Mouse (Mus musculus) hindbrain, embryonic 14.5 days (tissue): ENCODE results near the gene Pak4. TPM values are rescaled to one million over a fixed set of nuclear protein-coding genes. Genes with fewer than 3 reads are reported as not detected.

Experiments
- ATAC-seq: fragments of 200-750 bp; cut with Nextera tagmentation; 2 replicates; pipeline ENCODE4 v1.8.0; 2017; ENCODE audit warnings: moderate number of reproducible peaks, mild to moderate bottlenecking, moderate TSS enrichment, moderate library complexity; ENCODE audit not compliant: low FRiP score
- DNase-seq: peaks from one replicate; pipeline ENCODE4 v3.0.0-alpha.2; 2015; ENCODE audit warnings: low spot score
- H3K27ac ChIP-seq: fragments of 300-500 bp; sonication (generic); 2 replicates; pipeline ENCODE4 v1.5.1; 2014; ENCODE audit warnings: mild to moderate bottlenecking, moderate library complexity
- H3K27me3 ChIP-seq: fragments of 300-500 bp; sonication (generic); 2 replicates; pipeline ENCODE4 v1.6.1; 2014; ENCODE audit warnings: mild to moderate bottlenecking, low read length, mixed read lengths; ENCODE audit not compliant: control insufficient read depth, insufficient read depth
- H3K36me3 ChIP-seq: fragments of 300-500 bp; sonication (generic); replicated peaks from 2 replicates; pipeline ENCODE4 v1.6.1; 2014; ENCODE audit not compliant: control insufficient read depth, insufficient read depth
- H3K4me1 ChIP-seq: fragments of 300-500 bp; sonication (generic); replicated peaks from 2 replicates; pipeline ENCODE4 v1.6.1; 2014; ENCODE audit warnings: antibody characterized with exemption, low read length, mixed read lengths; ENCODE audit not compliant: control insufficient read depth, insufficient read depth
- H3K4me2 ChIP-seq: fragments of 300-500 bp; sonication (generic); replicated peaks from 2 replicates; pipeline ENCODE4 v1.6.1; 2014; ENCODE audit warnings: mild to moderate bottlenecking, moderate library complexity
- H3K4me3 ChIP-seq: fragments of 300-500 bp; sonication (generic); replicated peaks from 2 replicates; pipeline ENCODE4 v1.5.1; 2014; ENCODE audit warnings: mild to moderate bottlenecking, low read length
- H3K9ac ChIP-seq: fragments of 300-500 bp; sonication (generic); 2 replicates; pipeline ENCODE4 v1.6.1; 2014
- H3K9me3 ChIP-seq: fragments of 300-500 bp; sonication (generic); 2 replicates; pipeline ENCODE4 v1.6.1; 2016; ENCODE audit warnings: low read length; ENCODE audit not compliant: control insufficient read depth
- WGBS: fragments of 180-500 bp; shearing (Covaris S2); extraction: QIAGEN DNeasy Blood & Tissue Kit; methylation state at CpG from one replicate; pipeline ENCODE4 v1.1.7; 2014; 5-methylcytosine and 5-hydroxymethylcytosine counted together
- polyA plus RNA-seq: library from polyadenylated mRNA; unstranded; fragments of >200 nt; fragmentation: Nextera tagmentation; extraction: Ambion mirVana; gene quantifications from 2 replicates; pipeline ENCODE4 v1.2.1, GENCODE M21; 2014

Pak4 gene
- polyA plus RNA-seq, 1 experiment from 2014 or later: 13.2 TPM

DNA sequence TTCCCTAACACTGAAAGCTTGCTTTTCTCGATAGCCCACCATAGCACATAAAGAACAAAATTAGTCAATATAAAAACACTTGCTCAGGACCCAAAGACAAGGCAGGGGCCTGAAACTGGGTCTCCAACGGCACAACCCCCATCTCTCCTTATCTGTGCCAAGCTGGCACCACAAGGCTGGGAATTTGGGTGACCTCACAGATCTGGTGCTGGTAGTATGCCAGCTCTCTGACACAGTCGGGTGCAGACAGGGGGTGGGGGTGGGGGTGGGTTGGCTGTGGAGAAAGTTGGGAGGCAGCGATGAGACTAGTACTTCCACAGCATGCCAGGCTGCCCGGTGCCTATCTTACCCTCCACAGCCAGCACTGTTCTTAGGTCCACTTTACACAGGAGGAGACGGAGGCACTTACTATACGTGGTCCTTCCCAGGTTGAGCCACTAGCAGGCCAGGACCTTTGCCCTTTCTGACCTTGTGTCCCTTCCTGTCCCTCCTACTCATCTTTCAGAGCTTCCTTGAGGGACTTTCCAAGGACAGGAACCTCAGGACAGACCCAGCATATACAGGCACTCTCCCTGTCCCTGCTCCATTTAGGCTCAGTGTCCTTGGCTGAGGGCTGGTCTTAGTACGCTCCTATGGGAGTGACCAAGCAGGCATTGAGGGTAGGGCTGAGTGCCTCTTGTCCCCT, 2.1 kb downstream of the Pak4 start:
- no peak for DNase-seq
- H3K9ac ChIP-seq: no peak overlapping the region
- H3K4me3 ChIP-seq: no peak overlapping the region
- H3K36me3 ChIP-seq: no peaks in the 10 kb centered on the region
- peaks cover 32% of the 10 kb centered on the region for H3K4me1 ChIP-seq
- no peaks in the 10 kb centered on the region for H3K9me3 ChIP-seq
- ATAC-seq: no peak
- 73% methylated on average over 8 of the region's 8 CpGs for WGBS
- H3K27ac ChIP-seq: no peak overlapping the region
- peak overlapping the region; percentile 93 for H3K4me2 ChIP-seq
- no peaks in the 10 kb centered on the region for H3K27me3 ChIP-seq

GRCm38 (mm10) chr7:28593206-28594111, 4.5 kb downstream of the Pak4 start:
- Histone ChIP-seq H3K27ac (no peak overlapping the region), H3K4me2 (no peak overlapping the region), H3K4me3 (no peak overlapping the region), H3K9me3 (no peaks in the 10 kb centered on the region), H3K4me1 (peaks cover 32% of the 10 kb centered on the region), H3K27me3 (no peaks in the 10 kb centered on the region), H3K9ac (no peak overlapping the region), H3K36me3 (no peaks in the 10 kb centered on the region)
- 46% methylated on average over 14 of the region's 14 CpGs for WGBS
- ATAC-seq: no peak
- DNase-seq: no peak

DNA sequence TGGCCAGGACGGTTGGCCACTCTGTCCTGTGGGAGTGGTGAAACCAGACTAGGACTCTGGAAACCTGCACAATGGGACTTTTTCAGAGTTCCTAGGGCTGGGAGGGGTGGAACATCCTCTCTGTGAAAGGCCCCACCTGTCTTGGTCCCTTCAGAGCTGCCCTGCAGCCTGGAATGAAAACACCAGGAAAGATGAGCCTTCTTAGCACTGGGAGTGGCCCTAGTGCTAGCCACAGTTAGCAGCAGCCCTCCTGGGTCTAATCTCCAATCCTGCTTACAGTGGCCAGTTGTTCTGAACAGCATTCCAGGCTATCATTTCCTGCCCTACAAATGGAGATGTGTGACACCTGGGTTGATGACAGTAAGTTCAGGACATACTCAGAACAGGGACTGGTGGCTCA, 6.1 kb downstream of the Pak4 start:
- WGBS: 59% methylated on average over 1 of the region's 1 CpGs
- H3K4me3 ChIP-seq: no peak overlapping the region
- H3K4me2 ChIP-seq: no peak overlapping the region
- H3K27me3 ChIP-seq: no peaks in the 10 kb centered on the region
- peaks cover 32% of the 10 kb centered on the region for H3K4me1 ChIP-seq
- H3K36me3 ChIP-seq: no peaks in the 10 kb centered on the region
- H3K9ac ChIP-seq: no peak overlapping the region
- no peak overlapping the region for H3K27ac ChIP-seq
- no peaks in the 10 kb centered on the region for H3K9me3 ChIP-seq
- DNase-seq (no peak), ATAC-seq (no peak)

DNA sequence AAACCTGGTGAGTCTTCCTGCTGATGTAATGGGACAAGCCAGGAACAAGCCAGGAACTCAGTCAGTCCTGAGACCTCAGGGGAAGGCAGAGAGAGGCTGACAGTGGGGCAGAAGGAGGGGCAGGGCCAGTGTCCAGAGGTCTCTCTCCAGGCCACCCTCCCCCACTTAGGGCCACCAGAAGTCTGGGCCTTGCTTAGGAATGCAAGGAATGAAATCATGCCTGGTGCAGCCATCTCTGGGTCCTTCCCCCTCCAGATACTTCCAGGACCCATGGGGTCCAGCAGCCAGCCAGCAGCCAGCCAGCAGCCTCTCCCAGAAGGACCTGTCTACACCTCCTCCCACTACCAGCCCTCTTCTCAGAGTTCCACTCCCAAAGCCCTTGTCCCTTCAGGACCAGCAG, 10.3 kb downstream of the Pak4 start:
- no peak for ATAC-seq
- Histone ChIP-seq H3K27me3 (no peaks in the 10 kb centered on the region), H3K36me3 (no peaks in the 10 kb centered on the region), H3K4me3 (no peak overlapping the region), H3K9ac (no peak overlapping the region), H3K4me1 (peaks cover 17% of the 10 kb centered on the region; the same call in 1 of the 2 replicates), H3K27ac (no peak overlapping the region), H3K9me3 (no peaks in the 10 kb centered on the region), H3K4me2 (no peak overlapping the region)
- no peak for DNase-seq

- ATAC-seq (no peak), DNase-seq (no peak)
- no peaks in the 10 kb centered on the region for H3K27me3 ChIP-seq
- no peak overlapping the region for H3K9ac ChIP-seq
- H3K9me3 ChIP-seq: no peaks in the 10 kb centered on the region
- WGBS: 59% methylated on average over 6 of the region's 6 CpGs
- no peak overlapping the region for H3K27ac ChIP-seq
- H3K4me1 ChIP-seq: peaks cover 17% of the 10 kb centered on the region; the same call in 1 of the 2 replicates
- no peaks in the 10 kb centered on the region for H3K36me3 ChIP-seq
- no peak overlapping the region for H3K4me2 ChIP-seq
- no peak overlapping the region for H3K4me3 ChIP-seq
Observed at GRCm38 (mm10) chr7:28586663-28587411, 11.1 kb downstream of the Pak4 start.

DNA sequence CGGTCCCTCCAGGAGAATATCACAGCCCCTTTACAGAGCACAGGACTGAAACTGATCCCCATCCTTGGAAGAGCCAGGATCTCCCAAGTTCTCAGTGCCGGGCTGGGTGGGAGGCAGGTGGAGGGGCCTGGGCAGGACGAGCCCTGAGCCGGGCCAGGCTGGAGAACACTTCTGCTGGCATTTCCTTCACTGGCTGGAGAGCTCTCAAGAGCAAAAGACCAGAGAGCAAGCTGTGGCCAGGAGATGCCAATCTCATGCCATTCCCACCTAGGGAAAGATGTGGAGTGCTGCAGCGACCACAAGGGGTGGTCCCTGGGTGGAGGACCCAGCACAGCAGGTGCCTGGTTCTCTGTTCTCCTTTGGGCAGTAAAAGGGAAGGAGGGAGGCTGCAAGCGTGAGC, 13.0 kb downstream of the Pak4 start:
- ATAC-seq (no peak), DNase-seq (no peak)
- H3K36me3 ChIP-seq: no peaks in the 10 kb centered on the region
- no peaks in the 10 kb centered on the region for H3K9me3 ChIP-seq
- H3K4me2 ChIP-seq: no peak overlapping the region
- H3K27me3 ChIP-seq: no peaks in the 10 kb centered on the region
- no peak overlapping the region for H3K9ac ChIP-seq
- no peak overlapping the region for H3K27ac ChIP-seq
- H3K4me3 ChIP-seq: no peak overlapping the region
- H3K4me1 ChIP-seq: peaks cover 17% of the 10 kb centered on the region; the same call in 1 of the 2 replicates
- 81% methylated on average over 6 of the region's 6 CpGs for WGBS

GRCm38 (mm10) chr7:28584468-28584867, 13.5 kb downstream of the Pak4 start:
- Histone ChIP-seq H3K9me3 (no peaks in the 10 kb centered on the region), H3K36me3 (no peaks in the 10 kb centered on the region), H3K4me2 (no peak overlapping the region), H3K4me3 (no peak overlapping the region), H3K27me3 (no peaks in the 10 kb centered on the region), H3K27ac (no peak overlapping the region), H3K4me1 (peaks cover 17% of the 10 kb centered on the region; the same call in 1 of the 2 replicates), H3K9ac (no peak overlapping the region)
- 75% methylated on average over 4 of the region's 4 CpGs for WGBS
- DNase-seq (no peak), ATAC-seq (no peak)

- DNase-seq (no peak), ATAC-seq (no peak)
- Histone ChIP-seq H3K9me3 (no peaks in the 10 kb centered on the region), H3K4me1 (peaks cover 17% of the 10 kb centered on the region; the same call in 1 of the 2 replicates), H3K36me3 (no peaks in the 10 kb centered on the region), H3K4me3 (no peak overlapping the region), H3K27me3 (no peaks in the 10 kb centered on the region), H3K9ac (no peak overlapping the region), H3K4me2 (no peak overlapping the region), H3K27ac (no peak overlapping the region)
- 86% methylated on average over 8 of the region's 8 CpGs for WGBS
Observed at GRCm38 (mm10) chr7:28583570-28584344, 14.2 kb downstream of the Pak4 start.
